Mouse (Mus musculus): ENCODE data around the gene Caprin2.

Gene Caprin2

DNA sequence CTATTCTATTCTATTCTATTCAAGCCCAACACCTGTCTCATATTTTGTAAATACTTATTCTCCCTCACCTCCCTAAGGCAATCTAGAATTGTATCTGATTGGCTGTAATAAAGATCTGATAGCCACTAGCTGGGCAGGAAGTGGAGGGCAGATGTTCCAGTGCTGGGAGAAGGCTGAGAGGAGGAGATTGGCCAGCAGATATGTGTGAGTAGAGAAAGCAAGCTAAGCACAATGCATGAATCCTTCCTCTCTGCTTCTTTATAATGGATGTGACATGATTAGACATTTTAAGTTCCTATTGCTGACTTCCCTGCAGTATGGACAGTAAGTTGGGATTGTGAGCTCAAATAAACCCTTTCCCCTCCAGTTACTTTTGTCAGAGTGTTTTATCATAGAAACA is 57.6 kb downstream of the Caprin2 start:
- DNase-seq = no peak

DNA sequence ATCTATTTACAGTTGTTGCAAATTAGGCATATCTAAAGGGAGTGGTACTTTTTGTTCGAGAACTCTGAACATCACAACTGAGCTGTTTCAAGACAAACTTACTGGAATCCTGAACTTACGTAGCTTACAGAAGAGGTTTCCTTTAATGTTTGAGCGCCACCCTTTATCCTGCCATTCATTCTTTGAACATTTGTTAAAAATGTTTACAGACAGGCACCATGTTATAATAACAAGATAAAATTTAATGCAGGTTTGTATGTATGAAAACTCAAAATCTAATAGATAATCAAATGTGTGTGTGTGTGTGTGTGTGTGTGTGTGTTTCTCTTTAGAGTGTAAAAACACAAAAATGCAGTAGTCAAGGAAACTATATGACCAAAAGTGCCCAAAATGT is 64.3 kb downstream of the Caprin2 start:
- DNase-seq = no peak

DNA sequence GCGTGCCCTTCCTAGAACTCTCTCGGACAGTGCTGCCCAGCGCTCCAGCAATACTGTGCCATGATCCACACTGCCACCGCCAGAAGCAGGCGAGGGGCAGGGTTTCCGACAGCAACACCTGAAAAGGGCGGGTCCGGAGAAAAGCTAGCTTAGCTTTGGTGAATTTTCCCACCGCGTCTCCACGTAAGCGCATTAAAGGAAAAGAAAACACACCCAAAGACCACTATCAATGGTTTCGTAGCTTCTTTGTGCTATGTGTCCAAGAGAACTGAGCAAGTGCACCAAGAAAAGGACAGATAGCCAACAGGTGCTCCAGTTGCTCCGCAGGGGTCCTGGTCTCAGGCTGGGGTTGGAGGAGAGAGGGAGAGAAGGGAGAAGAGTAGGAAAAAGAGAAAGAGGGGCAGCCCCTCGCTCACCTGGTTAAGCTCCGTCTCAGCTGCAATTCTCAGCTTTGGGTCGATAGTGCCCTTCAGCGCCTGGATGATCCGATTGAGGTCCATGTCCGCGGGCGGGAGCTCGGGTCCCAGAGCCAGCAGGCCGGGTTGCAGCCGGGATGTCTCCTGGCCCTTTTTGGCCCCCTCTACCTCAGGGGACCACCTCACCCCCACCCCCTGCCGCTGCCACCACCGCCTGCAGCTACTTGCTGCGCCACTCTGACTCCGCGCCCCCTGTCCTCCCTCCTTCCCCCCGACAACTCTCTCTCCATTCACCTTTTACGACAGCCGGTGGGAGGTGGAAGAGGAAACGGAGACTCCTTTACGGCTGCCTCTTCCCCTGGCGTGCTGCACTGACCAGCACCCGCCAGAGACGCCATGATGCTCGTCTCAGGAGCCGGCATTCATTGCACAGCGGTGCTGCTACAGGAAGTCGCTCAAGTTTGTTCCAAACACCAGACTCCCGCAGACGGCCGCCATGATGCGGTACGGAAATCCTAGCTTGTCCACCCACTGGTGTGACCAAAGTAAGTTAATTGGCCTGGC is 65.0 kb downstream of the Caprin2 start, which contains the start of gene Ipo8:
Ipo8 (minus strand) TSS at position 720 of the 980 bp plus-strand sequence.
- peak; percentile 90 for DNase-seq

GRCm38 (mm10) chr6:148830355-148830747 is 65.7 kb downstream of the Caprin2 start:
- DNase-seq = no peak

DNA sequence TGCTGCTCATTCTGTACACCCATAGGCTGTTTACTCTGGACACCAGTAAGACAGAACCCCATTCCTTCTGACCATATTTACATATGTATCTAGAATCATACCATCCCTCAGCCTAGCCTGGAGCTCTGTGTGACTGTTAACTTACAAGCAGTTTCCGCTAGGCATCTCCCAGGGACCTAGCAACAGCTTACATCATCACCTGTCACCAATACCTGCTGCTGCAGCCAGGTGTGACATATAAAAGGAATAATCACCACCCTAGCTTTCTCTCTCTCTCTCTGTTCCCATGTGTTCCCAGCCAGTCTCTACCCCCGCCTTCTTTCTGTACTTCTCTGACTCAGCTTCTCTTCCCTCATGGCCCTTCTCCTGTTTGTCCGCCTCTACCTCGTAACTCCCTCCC is 69.9 kb downstream of the Caprin2 start:
- no peak for DNase-seq

- DNase-seq = no peak
Observed at GRCm38 (mm10) chr6:148818624-148819343, 77.3 kb downstream of the Caprin2 start.

DNA sequence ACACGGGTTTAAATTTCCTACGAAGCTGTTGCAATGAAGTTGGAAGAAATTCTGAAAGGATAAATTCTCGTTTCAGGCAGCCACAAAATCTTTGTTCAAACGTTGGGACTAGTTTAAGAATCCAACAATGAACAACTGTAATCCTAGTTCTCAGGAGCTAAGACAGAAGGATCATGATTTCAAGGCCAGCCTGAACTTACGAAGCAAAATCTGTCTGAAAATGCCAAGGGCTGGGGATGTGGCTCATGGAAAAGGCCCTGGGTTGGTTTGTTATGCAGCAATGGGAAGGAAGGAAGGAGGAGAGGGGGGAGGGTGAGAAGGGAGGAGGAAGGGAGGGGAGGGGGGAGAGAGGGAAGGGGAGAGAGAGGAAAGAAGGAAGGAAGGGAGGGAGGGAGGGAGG is 79.3 kb downstream of the Caprin2 start:
- no peak for DNase-seq

- DNase-seq = no peak
Observed at GRCm38 (mm10) chr6:148811117-148811516, 84.9 kb downstream of the Caprin2 start.

GRCm38 (mm10) chr6:148799773-148800172 is 96.3 kb downstream of the Caprin2 start:
- peak; percentile 4 for DNase-seq

- no peak for DNase-seq
Observed at GRCm38 (mm10) chr6:148795145-148795544, 100.9 kb downstream of the Caprin2 start.
